Mouse (Mus musculus) limb, embryonic 14.5 days (tissue): ENCODE results near the gene Gdf2. TPM values are rescaled to one million over a fixed set of nuclear protein-coding genes. Genes with fewer than 3 reads are reported as not detected.

ENCODE experiments used
- ATAC-seq: fragments of 200-750 bp; cut with Nextera tagmentation; 2 replicates; pipeline ENCODE4 v1.8.0; 2017; ENCODE audit warnings: low read depth, moderate number of reproducible peaks, moderate TSS enrichment; ENCODE audit not compliant: low FRiP score
- DNase-seq: peaks from one replicate; pipeline ENCODE4 v3.0.0-alpha.2; 2015; ENCODE audit warnings: low spot score
- H3K27ac ChIP-seq: fragments of 300-500 bp; sonication (generic); replicated peaks from 2 replicates; pipeline ENCODE4 v1.5.1; 2014; ENCODE audit warnings: low read depth, mild to moderate bottlenecking, low read length, moderate library complexity, mixed read lengths
- H3K27me3 ChIP-seq: fragments of 300-500 bp; sonication (generic); 2 replicates; pipeline ENCODE4 v1.6.1; 2014; ENCODE audit warnings: low read length, mixed read lengths; ENCODE audit not compliant: control insufficient read depth, insufficient read depth
- H3K36me3 ChIP-seq: fragments of 300-500 bp; sonication (generic); 2 replicates; pipeline ENCODE4 v1.6.1; 2014; ENCODE audit warnings: mild to moderate bottlenecking, low read length, moderate library complexity, mixed read lengths; ENCODE audit not compliant: control insufficient read depth, insufficient read depth
- H3K4me1 ChIP-seq: fragments of 300-500 bp; sonication (generic); 2 replicates; pipeline ENCODE4 v1.6.1; 2014; ENCODE audit warnings: antibody characterized with exemption, low read length, mixed read lengths; ENCODE audit not compliant: control insufficient read depth, insufficient read depth
- H3K4me2 ChIP-seq: fragments of 300-500 bp; sonication (generic); replicated peaks from 2 replicates; pipeline ENCODE4 v1.6.1; 2014; ENCODE audit warnings: low read depth, mild to moderate bottlenecking, low read length, moderate library complexity; ENCODE audit not compliant: severe bottlenecking
- H3K4me3 ChIP-seq: fragments of 300-500 bp; sonication (generic); replicated peaks from 2 replicates; pipeline ENCODE4 v1.5.1; 2014; ENCODE audit warnings: low read length
- H3K9ac ChIP-seq: fragments of 300-500 bp; sonication (generic); 2 replicates; pipeline ENCODE4 v1.6.1; 2014; ENCODE audit warnings: mild to moderate bottlenecking, low read depth, low read length, moderate library complexity; ENCODE audit not compliant: severe bottlenecking
- H3K9me3 ChIP-seq: fragments of 300-500 bp; sonication (generic); 2 replicates; pipeline ENCODE4 v1.6.1; 2016; ENCODE audit warnings: low read length; ENCODE audit not compliant: control insufficient read depth
- POLR2A ChIP-seq: fragments of 200-500 bp; IDR thresholded peaks from 2 replicates; pipeline ENCODE4 v1.8.0; 2012; ENCODE audit warnings: inconsistent platforms, mild to moderate bottlenecking, moderate library complexity, borderline replicate concordance; ENCODE audit not compliant: insufficient read depth, insufficient read length; ENCODE audit errors: extremely low read depth
- WGBS: fragments of 180-500 bp; shearing (Covaris S2); extraction: QIAGEN DNeasy Blood & Tissue Kit; methylation state at CpG from one replicate; pipeline ENCODE4 v1.1.7; 2014; 5-methylcytosine and 5-hydroxymethylcytosine counted together
- polyA plus RNA-seq, 2 experiments: library from polyadenylated mRNA; depleted of rRNA in 1 of 2; stranded (reverse) in 1 of 2; unstranded in 1 of 2; fragments of >200 nt; fragmentation: Nextera tagmentation in 1 of 2; extraction: Ambion mirVana in 1 of 2; gene quantifications; 2 replicates each; pipeline versions ENCODE4 v1.2.1 to v1.2.3; 2012 to 2014

The Gdf2 gene
- polyA plus RNA-seq, 2 experiments: 0.03 TPM; not detected in 1

- ATAC-seq (peak; percentile 57; the same call in 1 of the 2 replicates), DNase-seq (peak; percentile 56)
- Histone ChIP-seq H3K27ac (no peak overlapping the region), H3K4me3 (no peak overlapping the region), H3K9me3 (no peaks in the 10 kb centered on the region), H3K27me3 (no peaks in the 10 kb centered on the region), H3K4me2 (peak overlapping the region; percentile 27; the same call in 1 of the 2 replicates), H3K4me1 (no peaks in the 10 kb centered on the region), H3K9ac (0 out of 2 replicates have a peak overlapping the region, but pooled peaks have one; percentile 34), H3K36me3 (peaks cover 24% of the 10 kb centered on the region)
- TF ChIP-seq POLR2A: no peak
- WGBS: 26% methylated on average over 9 of the region's 9 CpGs
These were observed 1.7 kb upstream of the Gdf2 start for GRCm38 (mm10) chr14:33939117-33939516.

- Histone ChIP-seq H3K27ac (no peak overlapping the region), H3K4me3 (no peak overlapping the region), H3K27me3 (no peaks in the 10 kb centered on the region), H3K4me2 (no peak overlapping the region), H3K9ac (no peak overlapping the region), H3K4me1 (no peaks in the 10 kb centered on the region), H3K9me3 (no peaks in the 10 kb centered on the region), H3K36me3 (no peaks in the 10 kb centered on the region)
- ATAC-seq (no peak), DNase-seq (no peak)
- 75% methylated on average over 5 of the region's 5 CpGs for WGBS
- no peak for TF ChIP-seq POLR2A
These were observed 1.4 kb downstream of the Gdf2 start for GRCm38 (mm10) chr14:33942222-33942621.

GRCm38 (mm10) chr14:33946125-33946524, 5.3 kb downstream of the Gdf2 start:
- no peak for TF ChIP-seq POLR2A

GRCm38 (mm10) chr14:33952233-33952981, 11.6 kb downstream of the Gdf2 start:
- H3K27me3 ChIP-seq: no peaks in the 10 kb centered on the region
- no peaks in the 10 kb centered on the region for H3K9me3 ChIP-seq
- H3K4me2 ChIP-seq: no peak overlapping the region
- ATAC-seq (no peak), DNase-seq (no peak)
- no peak overlapping the region for H3K9ac ChIP-seq
- H3K27ac ChIP-seq: no peak overlapping the region
- no peaks in the 10 kb centered on the region for H3K4me1 ChIP-seq
- WGBS: 40% methylated on average over 6 of the region's 6 CpGs
- H3K4me3 ChIP-seq: no peak overlapping the region
- no peaks in the 10 kb centered on the region for H3K36me3 ChIP-seq
- no peak for TF ChIP-seq POLR2A

More at GRCm38 (mm10) chr14:33946125-33946524, 5.3 kb downstream of the Gdf2 start:
- Histone ChIP-seq H3K27ac (no peak overlapping the region), H3K4me1 (no peaks in the 10 kb centered on the region), H3K9me3 (no peaks in the 10 kb centered on the region), H3K36me3 (no peaks in the 10 kb centered on the region), H3K4me3 (no peak overlapping the region), H3K4me2 (no peak overlapping the region), H3K9ac (no peak overlapping the region), H3K27me3 (no peaks in the 10 kb centered on the region)
- WGBS: 78% methylated on average over 6 of the region's 6 CpGs
- DNase-seq (no peak), ATAC-seq (no peak)

- Histone ChIP-seq H3K4me1 (no peaks in the 10 kb centered on the region), H3K27me3 (no peaks in the 10 kb centered on the region), H3K4me2 (no peak within 1 kb of the TSS), H3K27ac (no peak within 1 kb of the TSS), H3K9me3 (no peaks in the 10 kb centered on the region), H3K9ac (no peak within 1 kb of the TSS), H3K4me3 (no peak within 1 kb of the TSS), H3K36me3 (no peaks in the 10 kb centered on the region)
- no peak for DNase-seq
- 82% methylated on average over 5 of the region's 5 CpGs for WGBS
- TF ChIP-seq POLR2A: no peak
- ATAC-seq: no peak
These were observed 12.9 kb downstream of the Gdf2 start, which contains the start of gene Rbp3 for GRCm38 (mm10) chr14:33953761-33954160. TSS of gene Rbp3 (plus strand) at chr14:33954003.
